Mouse (Mus musculus) midbrain, embryonic 10.5 days (tissue): ENCODE data around the gene Scube1. TPM values are rescaled to one million over a fixed set of nuclear protein-coding genes. Genes with fewer than 3 reads are reported as not detected.

Source experiments
- DNase-seq: peaks from one replicate; pipeline ENCODE4 v3.0.0-alpha.2; 2017; ENCODE audit warnings: low spot score
- H3K27ac ChIP-seq: fragments of 300-500 bp; sonication (generic); replicated peaks from 2 replicates; pipeline ENCODE4 v1.5.1; 2016; ENCODE audit warnings: mild to moderate bottlenecking
- H3K27me3 ChIP-seq: fragments of 300-500 bp; sonication (generic); 2 replicates; pipeline ENCODE4 v1.6.1; 2016; ENCODE audit warnings: low read depth, mild to moderate bottlenecking; ENCODE audit not compliant: poor library complexity, severe bottlenecking
- H3K36me3 ChIP-seq: fragments of 300-500 bp; sonication (generic); 2 replicates; pipeline ENCODE4 v1.6.1; 2016; ENCODE audit warnings: mild to moderate bottlenecking, moderate library complexity
- H3K4me1 ChIP-seq: fragments of 300-500 bp; sonication (generic); 2 replicates; pipeline ENCODE4 v1.6.1; 2016
- H3K4me3 ChIP-seq: fragments of 300-500 bp; sonication (generic); 2 replicates; pipeline ENCODE4 v1.5.1; 2016; ENCODE audit warnings: mild to moderate bottlenecking, moderate library complexity
- H3K9me3 ChIP-seq: fragments of 300-500 bp; sonication (generic); replicated peaks from 2 replicates; pipeline ENCODE4 v1.6.1; 2016; ENCODE audit warnings: mild to moderate bottlenecking
- WGBS: fragments of 180-500 bp; shearing (Covaris S2); methylation state at CpG from one replicate; pipeline ENCODE4 v1.1.7; 2016; 5-methylcytosine and 5-hydroxymethylcytosine counted together
- polyA plus RNA-seq: library from polyadenylated mRNA; unstranded; fragments of >200 nt; fragmentation: Nextera tagmentation; extraction: Ambion mirVana; gene quantifications from 2 replicates; pipeline ENCODE4 v1.2.1, GENCODE M21; 2016

Gene Scube1
- polyA plus RNA-seq, 1 experiment from 2014 or later: 74.8 TPM

GRCm38 (mm10) chr15:83583419-83584156 is 141.2 kb downstream of the Scube1 start:
- Histone ChIP-seq H3K36me3 (peaks cover 99% of the 10 kb centered on the region), H3K27me3 (no peaks in the 10 kb centered on the region), H3K27ac (no peak overlapping the region), H3K4me1 (no peaks in the 10 kb centered on the region), H3K9me3 (peaks cover 14% of the 10 kb centered on the region), H3K4me3 (no peak overlapping the region)
- 74% methylated on average over 8 of the region's 8 CpGs for WGBS
- peak; percentile 34 for DNase-seq

- peaks cover 99% of the 10 kb centered on the region for H3K36me3 ChIP-seq
- DNase-seq: no peak
- no peaks in the 10 kb centered on the region for H3K4me1 ChIP-seq
- H3K27me3 ChIP-seq: no peaks in the 10 kb centered on the region
- peaks cover 14% of the 10 kb centered on the region for H3K9me3 ChIP-seq
- 91% methylated on average over 4 of the region's 4 CpGs for WGBS
- H3K27ac ChIP-seq: no peak overlapping the region
- no peak overlapping the region for H3K4me3 ChIP-seq
Measured at GRCm38 (mm10) chr15:83582931-83583330, 141.9 kb downstream of the Scube1 start.

GRCm38 (mm10) chr15:83576651-83577050 is 148.2 kb downstream of the Scube1 start:
- DNase-seq: no peak
- peaks cover 83% of the 10 kb centered on the region for H3K36me3 ChIP-seq
- 96% methylated on average over 9 of the region's 9 CpGs for WGBS

GRCm38 (mm10) chr15:83575543-83575942 is 149.3 kb downstream of the Scube1 start:
- H3K36me3 ChIP-seq: peaks cover 72% of the 10 kb centered on the region

More at GRCm38 (mm10) chr15:83576651-83577050, 148.2 kb downstream of the Scube1 start:
- Histone ChIP-seq H3K4me3 (no peak overlapping the region), H3K27ac (no peak overlapping the region), H3K9me3 (no peaks in the 10 kb centered on the region), H3K4me1 (no peaks in the 10 kb centered on the region), H3K27me3 (no peaks in the 10 kb centered on the region)

GRCm38 (mm10) chr15:83574731-83575351 is 150.0 kb downstream of the Scube1 start:
- no peaks in the 10 kb centered on the region for H3K27me3 ChIP-seq
- no peak overlapping the region for H3K27ac ChIP-seq
- peaks cover 65% of the 10 kb centered on the region for H3K36me3 ChIP-seq
- no peak overlapping the region for H3K4me3 ChIP-seq
- DNase-seq: no peak
- H3K9me3 ChIP-seq: no peaks in the 10 kb centered on the region
- no peaks in the 10 kb centered on the region for H3K4me1 ChIP-seq
- 89% methylated on average over 6 of the region's 6 CpGs for WGBS

More at GRCm38 (mm10) chr15:83575543-83575942, 149.3 kb downstream of the Scube1 start:
- H3K9me3 ChIP-seq: no peaks in the 10 kb centered on the region
- H3K4me1 ChIP-seq: no peaks in the 10 kb centered on the region
- DNase-seq: no peak
- no peak overlapping the region for H3K4me3 ChIP-seq
- no peak overlapping the region for H3K27ac ChIP-seq
- 91% methylated on average over 8 of the region's 8 CpGs for WGBS
- no peaks in the 10 kb centered on the region for H3K27me3 ChIP-seq

GRCm38 (mm10) chr15:83573606-83574005 is 151.2 kb downstream of the Scube1 start:
- no peaks in the 10 kb centered on the region for H3K27me3 ChIP-seq
- no peaks in the 10 kb centered on the region for H3K4me1 ChIP-seq
- 94% methylated on average over 12 of the region's 12 CpGs for WGBS
- H3K4me3 ChIP-seq: no peak overlapping the region
- peaks cover 52% of the 10 kb centered on the region for H3K36me3 ChIP-seq
- H3K27ac ChIP-seq: no peak overlapping the region
- no peak for DNase-seq
- no peaks in the 10 kb centered on the region for H3K9me3 ChIP-seq

GRCm38 (mm10) chr15:83572132-83572531 is 152.7 kb downstream of the Scube1 start:
- no peaks in the 10 kb centered on the region for H3K9me3 ChIP-seq
- H3K4me3 ChIP-seq: no peak overlapping the region
- 86% methylated on average over 4 of the region's 4 CpGs for WGBS
- H3K36me3 ChIP-seq: peaks cover 38% of the 10 kb centered on the region
- H3K27me3 ChIP-seq: no peaks in the 10 kb centered on the region
- no peak for DNase-seq
- no peak overlapping the region for H3K27ac ChIP-seq
- H3K4me1 ChIP-seq: peaks cover under 1% of the 10 kb centered on the region; the same call in 1 of the 2 replicates

- Histone ChIP-seq H3K27ac (no peak overlapping the region), H3K36me3 (peaks cover 33% of the 10 kb centered on the region), H3K4me3 (no peak overlapping the region), H3K4me1 (peaks cover 4% of the 10 kb centered on the region; the same call in 1 of the 2 replicates), H3K27me3 (no peaks in the 10 kb centered on the region), H3K9me3 (no peaks in the 10 kb centered on the region)
- 93% methylated on average over 5 of the region's 5 CpGs for WGBS
- no peak for DNase-seq
Measured at GRCm38 (mm10) chr15:83571636-83572035, 153.2 kb downstream of the Scube1 start.

- 64% methylated on average over 2 of the region's 2 CpGs for WGBS
- Histone ChIP-seq H3K9me3 (no peaks in the 10 kb centered on the region), H3K4me1 (peaks cover 4% of the 10 kb centered on the region; the same call in 1 of the 2 replicates), H3K27ac (no peak overlapping the region), H3K36me3 (peaks cover 23% of the 10 kb centered on the region), H3K27me3 (peaks cover 7% of the 10 kb centered on the region; the same call in 1 of the 2 replicates), H3K4me3 (no peak overlapping the region)
- no peak for DNase-seq
Measured at GRCm38 (mm10) chr15:83570641-83571040, 154.2 kb downstream of the Scube1 start.

GRCm38 (mm10) chr15:83569682-83570081 is 155.1 kb downstream of the Scube1 start:
- Histone ChIP-seq H3K4me1 (peaks cover 4% of the 10 kb centered on the region; the same call in 1 of the 2 replicates), H3K4me3 (no peak overlapping the region), H3K36me3 (peaks cover 13% of the 10 kb centered on the region), H3K27ac (no peak overlapping the region), H3K9me3 (no peaks in the 10 kb centered on the region), H3K27me3 (peaks cover 13% of the 10 kb centered on the region; the same call in 1 of the 2 replicates)
- no peak for DNase-seq
- 61% methylated on average over 11 of the region's 11 CpGs for WGBS

GRCm38 (mm10) chr15:83568544-83568943 is 156.3 kb downstream of the Scube1 start:
- DNase-seq: no peak
- Histone ChIP-seq H3K9me3 (no peaks in the 10 kb centered on the region), H3K36me3 (peaks cover 2% of the 10 kb centered on the region), H3K4me1 (peaks cover 15% of the 10 kb centered on the region), H3K4me3 (no peak overlapping the region), H3K27ac (no peak overlapping the region), H3K27me3 (peaks cover 13% of the 10 kb centered on the region; the same call in 1 of the 2 replicates)
- 93% methylated on average over 5 of the region's 5 CpGs for WGBS

GRCm38 (mm10) chr15:83567728-83568127 is 157.1 kb downstream of the Scube1 start:
- WGBS: 87% methylated on average over 3 of the region's 3 CpGs

GRCm38 (mm10) chr15:83566006-83566405 is 158.8 kb downstream of the Scube1 start:
- H3K4me1 ChIP-seq: peaks cover 26% of the 10 kb centered on the region
- H3K4me3 ChIP-seq: no peak overlapping the region
- no peak overlapping the region for H3K27ac ChIP-seq
- no peaks in the 10 kb centered on the region for H3K36me3 ChIP-seq
- 77% methylated on average over 5 of the region's 5 CpGs for WGBS
- no peak for DNase-seq
- H3K27me3 ChIP-seq: peaks cover 33% of the 10 kb centered on the region
- H3K9me3 ChIP-seq: no peaks in the 10 kb centered on the region

More at GRCm38 (mm10) chr15:83567728-83568127, 157.1 kb downstream of the Scube1 start:
- Histone ChIP-seq H3K4me3 (no peak overlapping the region), H3K4me1 (peaks cover 23% of the 10 kb centered on the region), H3K27me3 (peaks cover 18% of the 10 kb centered on the region), H3K9me3 (no peaks in the 10 kb centered on the region), H3K36me3 (no peaks in the 10 kb centered on the region), H3K27ac (no peak overlapping the region)
- no peak for DNase-seq
